Mouse (Mus musculus): Measurements from ENCODE around the gene Pea15a. TPM values are rescaled to one million over a fixed set of nuclear protein-coding genes. Genes with fewer than 3 reads are reported as not detected.
A peak's percentile ranks its signal among the peaks of the same experiment; 100 is the strongest.

Gene Pea15a
- polyA plus RNA-seq, 1 experiment from 2014 or later, result 545 TPM

DNA sequence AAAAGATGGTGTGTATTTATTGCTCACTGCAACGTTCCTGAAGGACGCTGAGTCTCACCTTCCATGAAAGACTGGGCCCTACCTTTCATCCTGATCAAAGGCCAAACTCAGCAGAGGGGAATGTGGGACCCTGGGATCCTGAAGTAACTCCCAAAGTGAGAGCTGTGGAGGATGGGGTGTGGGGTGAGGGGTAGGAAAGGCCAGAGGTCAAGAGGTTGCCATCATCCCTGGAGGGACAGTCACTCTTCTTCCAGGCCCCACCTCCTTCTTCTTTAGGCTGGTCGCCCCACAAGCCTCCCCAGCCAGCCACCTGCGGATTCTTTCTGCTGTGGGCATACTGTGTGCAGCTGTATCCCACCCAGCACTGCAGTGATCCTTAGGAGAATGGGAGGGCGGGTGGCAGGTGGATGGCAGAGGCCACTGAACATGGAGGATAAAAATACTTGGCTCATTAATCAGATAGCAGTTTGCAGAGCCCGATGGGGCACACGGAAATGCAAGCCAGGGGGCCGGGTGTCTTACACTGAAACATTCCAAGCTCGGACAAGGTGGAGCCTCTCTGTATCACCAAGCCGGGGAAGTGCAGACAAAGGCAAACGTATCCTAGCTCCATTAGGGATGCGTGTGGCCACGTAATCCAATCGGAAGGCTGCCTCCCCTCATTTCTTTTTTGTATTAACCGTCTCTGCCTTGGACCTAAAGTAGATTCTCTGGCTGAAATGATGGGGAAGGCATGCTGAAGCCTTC is 11.7 kb upstream of the Pea15a start:
- Histone ChIP-seq H3K36me3 (ENCODE audit: inconsistent target) (no peaks in the 10 kb centered on the region), H3K79me2 (ENCODE audit: inconsistent target) (no peaks in the 10 kb centered on the region), H3K27ac (no peak overlapping the region), H3K4me3 (ENCODE audit: inconsistent target) (no peak overlapping the region)
- WGBS (ENCODE audit: missing documents), result 94% methylated on average over 15 of the region's 15 CpGs

DNA sequence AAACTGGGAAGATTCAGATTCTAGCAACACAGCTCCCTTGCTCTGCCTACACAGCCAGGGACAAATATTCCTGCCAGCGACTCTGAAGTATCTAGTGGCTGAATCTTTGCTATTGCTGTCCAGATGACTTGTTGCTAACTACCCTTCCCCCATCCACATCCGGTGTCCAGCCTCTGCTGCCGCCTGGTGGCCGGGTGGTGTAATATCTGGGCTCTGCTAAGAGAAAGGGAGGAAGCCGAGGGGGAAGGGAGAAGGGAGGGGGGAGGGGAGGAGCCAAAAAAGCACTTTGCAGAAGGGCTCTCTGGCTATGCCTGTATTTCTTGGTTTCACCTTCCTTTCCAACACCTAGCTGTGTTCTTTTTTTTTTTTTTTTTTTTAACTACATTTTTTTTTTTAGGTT is 10.5 kb upstream of the Pea15a start:
- Histone ChIP-seq H3K36me3 (ENCODE audit: inconsistent target) (no peaks in the 10 kb centered on the region), H3K79me2 (ENCODE audit: inconsistent target) (no peaks in the 10 kb centered on the region), H3K4me3 (ENCODE audit: inconsistent target) (no peak overlapping the region), H3K27ac (peak overlapping the region; percentile 55)
- WGBS (ENCODE audit: missing documents), result 0% methylated on average over 3 of the region's 5 CpGs

DNA sequence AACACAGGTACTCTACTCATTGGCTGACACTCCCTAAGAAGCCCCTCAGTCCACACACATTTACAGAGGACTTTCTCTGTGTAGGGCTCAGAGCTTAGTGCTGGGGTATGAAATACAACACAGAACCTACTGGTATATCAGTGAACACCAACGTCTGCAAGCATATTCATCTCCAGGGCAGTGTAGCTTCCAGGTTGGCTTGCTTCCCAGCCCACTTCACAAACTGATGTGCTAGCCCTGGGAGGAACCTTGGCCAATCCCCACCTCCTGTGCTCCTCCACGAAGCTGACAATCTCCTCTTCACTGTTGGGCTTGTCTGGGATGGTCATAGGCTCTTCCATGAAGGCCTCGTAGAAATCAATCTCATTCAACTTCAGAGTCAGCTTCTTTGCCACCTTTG is 8.1 kb upstream of the Pea15a start:
- 30% methylated on average over 3 of the region's 3 CpGs for WGBS (ENCODE audit: missing documents)
- no peaks in the 10 kb centered on the region for H3K36me3 ChIP-seq (ENCODE audit: inconsistent target)
- no peaks in the 10 kb centered on the region for H3K79me2 ChIP-seq (ENCODE audit: inconsistent target)
- no peak overlapping the region for H3K27ac ChIP-seq
- H3K4me3 ChIP-seq (ENCODE audit: inconsistent target), result no peak overlapping the region

DNA sequence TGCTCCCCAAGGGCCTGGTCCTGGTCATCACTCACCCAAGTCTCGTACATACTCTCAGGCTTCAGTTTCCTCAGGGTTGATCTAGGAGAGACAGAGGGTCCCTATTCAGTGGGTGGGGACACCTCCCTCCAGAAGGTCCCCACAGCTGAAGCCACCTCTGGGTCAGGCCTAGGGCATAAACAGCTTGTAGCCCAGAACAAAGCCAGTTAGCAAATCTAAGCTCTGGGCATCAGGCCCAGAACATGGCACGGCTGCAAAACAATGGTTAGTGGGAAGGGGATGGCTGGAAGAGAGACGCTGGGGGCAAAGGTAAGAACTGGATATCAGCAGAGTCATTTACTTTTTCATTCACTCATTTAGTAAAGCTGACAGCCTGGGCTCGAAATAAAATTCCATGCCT is 7.2 kb upstream of the Pea15a start:
- WGBS (ENCODE audit: missing documents), result 88% methylated on average over 4 of the region's 4 CpGs
- H3K4me3 ChIP-seq (ENCODE audit: inconsistent target), result no peak overlapping the region

DNA sequence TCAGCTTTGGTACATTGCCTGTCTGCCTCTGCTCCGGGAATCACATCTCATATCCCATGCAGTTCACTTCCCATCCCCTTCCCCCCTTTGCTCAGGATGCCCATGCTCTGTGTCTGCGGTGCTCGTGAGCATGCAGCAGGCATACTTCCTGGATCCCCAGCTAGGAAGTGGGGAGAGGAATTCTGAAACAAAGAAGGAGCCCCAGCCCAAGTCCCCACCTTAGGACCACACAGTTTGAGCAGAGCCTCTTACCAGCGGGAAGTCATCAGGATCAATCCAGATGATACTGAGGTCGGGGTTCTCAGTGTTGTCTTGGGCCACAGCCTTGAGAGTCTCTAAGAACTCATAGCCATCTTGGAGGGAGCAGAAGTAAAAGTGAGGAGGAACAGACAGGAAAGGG is 6.2 kb upstream of the Pea15a start:
- no peaks in the 10 kb centered on the region for H3K36me3 ChIP-seq (ENCODE audit: inconsistent target)
- no peak overlapping the region for H3K4me3 ChIP-seq (ENCODE audit: inconsistent target)
- no peaks in the 10 kb centered on the region for H3K79me2 ChIP-seq (ENCODE audit: inconsistent target)
- 87% methylated on average over 5 of the region's 5 CpGs for WGBS (ENCODE audit: missing documents)
- H3K27ac ChIP-seq, result no peak overlapping the region

More for the DNA sequence above, 7.2 kb upstream of the Pea15a start:
- no peak overlapping the region for H3K27ac ChIP-seq
- no peaks in the 10 kb centered on the region for H3K79me2 ChIP-seq (ENCODE audit: inconsistent target)
- no peaks in the 10 kb centered on the region for H3K36me3 ChIP-seq (ENCODE audit: inconsistent target)

DNA sequence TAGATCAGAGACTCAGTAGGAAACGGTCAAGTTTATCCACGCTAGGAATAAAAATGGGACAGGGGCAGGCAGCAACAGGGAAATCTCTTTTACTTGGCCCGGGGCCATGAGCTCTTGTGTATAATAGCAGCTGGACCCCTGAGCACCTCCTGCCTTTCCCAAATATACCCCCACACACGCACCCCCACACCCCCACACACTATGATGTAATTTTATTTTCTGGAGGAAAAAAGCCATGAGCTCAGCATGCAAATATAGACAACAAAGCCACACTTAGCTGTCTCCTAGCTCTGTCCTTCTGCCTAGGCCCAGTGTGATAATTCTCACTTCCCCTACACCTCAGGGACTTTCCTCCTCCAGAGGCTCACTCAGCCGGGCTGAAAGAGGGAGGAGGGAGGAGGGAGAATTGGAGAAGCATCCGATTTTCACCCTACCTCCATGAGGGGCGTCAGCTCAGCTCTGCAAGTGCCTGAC is 544 bp upstream of the Pea15a start:
- Histone ChIP-seq H3K4me3 (ENCODE audit: inconsistent target) (peak overlapping the region; percentile 89; the same call in 1 of the 2 replicates), H3K27ac (peak overlapping the region; percentile 92)

DNA sequence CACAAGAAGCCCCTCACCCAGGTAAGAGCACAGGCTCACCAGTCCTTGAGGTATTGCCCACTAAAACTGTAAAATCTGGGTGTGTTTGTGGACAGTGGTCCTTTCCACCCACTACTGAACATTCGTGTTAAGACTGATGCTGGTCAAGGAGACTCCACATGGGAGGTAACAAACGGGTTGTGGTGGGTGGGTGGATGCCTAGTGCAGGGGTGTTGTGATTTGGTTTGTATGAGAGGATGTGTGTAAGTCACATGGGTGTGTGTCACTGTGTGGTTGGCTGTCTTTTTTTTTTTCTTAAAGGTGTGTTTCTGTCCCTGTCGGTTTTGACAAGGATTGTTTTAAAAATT is 890 bp downstream of the Pea15a start:
- Histone ChIP-seq H3K79me2 (ENCODE audit: inconsistent target) (peaks cover 57% of the 10 kb centered on the region), H3K27ac (peak overlapping the region; percentile 92), H3K36me3 (ENCODE audit: inconsistent target) (peaks cover 23% of the 10 kb centered on the region), H3K4me3 (ENCODE audit: inconsistent target) (peak overlapping the region; percentile 89)
- WGBS (ENCODE audit: missing documents), result 8% methylated on average over 1 of the region's 3 CpGs

More for the DNA sequence above, 544 bp upstream of the Pea15a start:
- Histone ChIP-seq H3K79me2 (ENCODE audit: inconsistent target) (peaks cover 43% of the 10 kb centered on the region), H3K36me3 (ENCODE audit: inconsistent target) (peaks cover 8% of the 10 kb centered on the region; the same call in 1 of the 2 replicates)
- WGBS (ENCODE audit: missing documents), result 37% methylated on average over 6 of the region's 7 CpGs

DNA sequence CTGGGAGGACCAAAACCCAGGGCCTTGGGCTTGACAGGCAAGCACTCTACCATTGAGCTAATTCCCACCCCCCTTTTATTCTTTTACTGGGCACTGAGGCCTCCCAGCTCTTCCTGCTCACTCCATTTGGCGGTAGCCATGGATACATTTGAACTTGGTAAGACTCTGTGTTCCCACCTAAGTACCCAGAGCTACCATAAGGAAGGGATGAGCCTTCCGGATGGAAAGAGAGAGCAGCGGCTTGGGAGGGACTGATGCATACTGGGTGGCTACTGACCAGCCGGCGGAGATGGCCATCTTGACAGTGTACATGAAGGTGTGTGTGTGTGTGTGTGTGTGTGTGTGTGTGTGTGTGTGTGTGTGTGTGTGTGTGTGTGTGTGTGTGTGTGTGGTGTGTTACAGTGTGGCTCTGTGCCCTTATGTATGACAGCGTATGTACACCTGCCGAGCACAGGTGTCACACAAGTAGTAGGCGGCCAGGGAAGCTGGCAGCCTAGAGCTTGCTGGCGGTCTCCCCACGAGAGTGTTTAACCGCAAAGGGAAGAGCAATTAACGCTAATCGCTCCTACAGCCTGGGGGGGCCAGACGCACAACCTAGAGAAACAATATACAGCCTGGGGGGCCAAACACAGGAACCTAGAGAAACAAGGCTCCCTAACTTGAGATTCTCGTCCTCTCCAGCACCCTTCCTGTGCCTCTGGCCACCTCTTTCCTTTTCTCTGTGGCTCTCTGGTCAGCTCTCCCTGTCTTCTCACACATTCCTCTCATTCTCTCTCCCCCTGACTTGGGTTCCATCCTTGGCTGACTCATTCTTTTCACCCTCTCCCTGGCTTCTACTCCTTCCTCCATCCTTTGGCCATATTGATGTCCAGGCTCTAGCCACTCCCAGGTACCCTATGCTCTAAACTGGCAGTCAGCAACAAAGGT is 1.5 kb downstream of the Pea15a start:
- peak overlapping the region; percentile 89 for H3K4me3 ChIP-seq (ENCODE audit: inconsistent target)
- H3K36me3 ChIP-seq (ENCODE audit: inconsistent target), result peaks cover 28% of the 10 kb centered on the region
- H3K79me2 ChIP-seq (ENCODE audit: inconsistent target), result peaks cover 64% of the 10 kb centered on the region
- 82% methylated on average over 12 of the region's 15 CpGs for WGBS (ENCODE audit: missing documents)
- H3K27ac ChIP-seq, result peak overlapping the region; percentile 92

DNA sequence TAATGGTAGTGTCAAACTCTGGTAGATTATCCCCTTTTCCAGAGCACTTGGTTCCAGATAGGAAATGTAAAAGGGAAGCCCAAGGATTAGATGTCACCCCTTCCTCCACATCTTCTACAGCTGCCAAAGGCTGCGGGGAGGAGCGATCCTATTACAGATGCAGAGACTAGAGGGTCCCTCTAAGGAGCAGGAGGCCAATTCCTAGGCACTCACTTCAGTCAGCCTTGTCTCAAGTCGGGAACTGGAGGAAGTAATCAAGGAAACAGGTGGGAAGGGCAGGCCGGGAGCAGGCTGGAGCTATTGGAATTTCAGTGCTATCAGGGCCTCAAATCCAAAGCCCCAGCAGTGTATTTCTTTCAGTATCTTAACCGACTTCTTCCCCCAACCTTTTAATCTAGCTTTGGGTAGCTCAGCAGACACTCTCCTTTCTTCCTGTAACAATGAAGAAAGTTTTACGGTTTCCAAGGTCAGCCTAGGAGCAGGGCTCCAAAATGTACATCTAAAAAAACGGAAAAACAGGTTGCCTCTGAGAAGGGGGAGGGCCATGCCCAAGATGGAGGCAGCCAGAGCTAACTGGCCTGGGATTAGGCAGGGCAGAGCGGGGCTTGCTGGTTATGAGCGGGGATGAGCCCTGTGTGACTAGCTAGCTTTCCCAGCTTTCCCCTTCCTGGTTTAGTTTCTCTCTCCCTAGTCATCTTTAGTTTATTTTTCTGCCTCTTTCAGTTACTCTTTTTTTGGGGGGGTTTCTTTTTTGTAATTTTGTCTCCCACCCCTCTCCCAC is 2.4 kb downstream of the Pea15a start:
- H3K36me3 ChIP-seq (ENCODE audit: inconsistent target), result peaks cover 36% of the 10 kb centered on the region
- H3K27ac ChIP-seq, result no peak overlapping the region
- 79% methylated on average over 9 of the region's 9 CpGs for WGBS (ENCODE audit: missing documents)

DNA sequence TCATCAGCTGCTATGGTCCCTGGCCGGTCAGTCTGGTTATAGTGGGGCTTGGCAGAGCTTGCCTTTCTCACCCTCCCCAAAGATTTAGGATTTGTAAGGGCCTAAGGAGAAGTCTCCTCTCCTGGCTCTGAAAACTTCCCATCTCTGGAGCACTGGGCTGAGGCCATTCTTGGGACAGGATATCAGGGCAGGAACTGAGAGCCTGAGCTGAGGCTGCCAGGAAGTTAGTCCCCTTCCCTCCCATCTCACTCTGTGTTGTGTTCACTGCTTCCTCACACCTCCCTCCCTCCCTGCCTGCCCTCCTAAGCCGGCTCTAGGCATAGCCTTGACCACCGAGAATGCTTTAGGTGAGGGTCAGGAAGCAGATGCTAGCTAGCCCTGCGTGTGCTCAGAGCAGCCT is 3.0 kb downstream of the Pea15a start:
- peaks cover 65% of the 10 kb centered on the region for H3K79me2 ChIP-seq (ENCODE audit: inconsistent target)
- H3K27ac ChIP-seq, result no peak overlapping the region
- peaks cover 41% of the 10 kb centered on the region for H3K36me3 ChIP-seq (ENCODE audit: inconsistent target)
- no peak overlapping the region for H3K4me3 ChIP-seq (ENCODE audit: inconsistent target)
- 23% methylated on average over 4 of the region's 4 CpGs for WGBS (ENCODE audit: missing documents)

More for the DNA sequence above, 2.4 kb downstream of the Pea15a start:
- Histone ChIP-seq H3K79me2 (ENCODE audit: inconsistent target) (peaks cover 65% of the 10 kb centered on the region), H3K4me3 (ENCODE audit: inconsistent target) (no peak overlapping the region)

DNA sequence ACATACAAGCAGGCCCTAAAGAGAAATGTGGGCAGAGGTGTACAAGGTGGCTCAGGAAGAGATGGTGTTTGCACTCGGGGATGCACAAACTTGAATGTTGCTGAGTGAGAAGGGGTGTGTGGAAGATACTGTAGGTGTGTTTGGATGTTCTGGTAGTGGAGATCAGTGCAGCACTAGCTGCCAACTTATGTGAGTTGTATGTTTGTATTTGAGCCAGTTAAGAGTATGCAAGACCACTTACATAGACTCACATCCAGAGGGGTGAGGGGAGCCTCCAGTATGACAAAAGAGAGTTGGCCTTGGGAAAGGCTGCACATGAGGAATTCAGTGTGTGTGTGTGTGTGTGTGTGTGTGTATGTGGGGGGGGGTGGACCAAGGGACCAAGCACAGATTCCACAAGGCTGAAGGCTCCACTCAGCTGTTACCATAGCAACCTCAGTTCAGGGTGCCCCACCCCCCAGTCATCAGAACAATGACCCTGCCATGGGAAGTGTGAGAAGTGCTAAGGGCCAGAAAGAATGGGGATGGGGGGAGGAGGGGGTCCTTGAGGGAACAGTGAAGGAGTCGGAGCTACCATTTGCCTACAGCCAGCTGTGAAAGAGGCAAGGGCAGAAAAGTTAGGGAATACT is 3.6 kb downstream of the Pea15a start:
- Histone ChIP-seq H3K79me2 (ENCODE audit: inconsistent target) (peaks cover 65% of the 10 kb centered on the region), H3K36me3 (ENCODE audit: inconsistent target) (peaks cover 47% of the 10 kb centered on the region), H3K4me3 (ENCODE audit: inconsistent target) (no peak overlapping the region), H3K27ac (no peak overlapping the region)
- 66% methylated on average over 2 of the region's 2 CpGs for WGBS (ENCODE audit: missing documents)

DNA sequence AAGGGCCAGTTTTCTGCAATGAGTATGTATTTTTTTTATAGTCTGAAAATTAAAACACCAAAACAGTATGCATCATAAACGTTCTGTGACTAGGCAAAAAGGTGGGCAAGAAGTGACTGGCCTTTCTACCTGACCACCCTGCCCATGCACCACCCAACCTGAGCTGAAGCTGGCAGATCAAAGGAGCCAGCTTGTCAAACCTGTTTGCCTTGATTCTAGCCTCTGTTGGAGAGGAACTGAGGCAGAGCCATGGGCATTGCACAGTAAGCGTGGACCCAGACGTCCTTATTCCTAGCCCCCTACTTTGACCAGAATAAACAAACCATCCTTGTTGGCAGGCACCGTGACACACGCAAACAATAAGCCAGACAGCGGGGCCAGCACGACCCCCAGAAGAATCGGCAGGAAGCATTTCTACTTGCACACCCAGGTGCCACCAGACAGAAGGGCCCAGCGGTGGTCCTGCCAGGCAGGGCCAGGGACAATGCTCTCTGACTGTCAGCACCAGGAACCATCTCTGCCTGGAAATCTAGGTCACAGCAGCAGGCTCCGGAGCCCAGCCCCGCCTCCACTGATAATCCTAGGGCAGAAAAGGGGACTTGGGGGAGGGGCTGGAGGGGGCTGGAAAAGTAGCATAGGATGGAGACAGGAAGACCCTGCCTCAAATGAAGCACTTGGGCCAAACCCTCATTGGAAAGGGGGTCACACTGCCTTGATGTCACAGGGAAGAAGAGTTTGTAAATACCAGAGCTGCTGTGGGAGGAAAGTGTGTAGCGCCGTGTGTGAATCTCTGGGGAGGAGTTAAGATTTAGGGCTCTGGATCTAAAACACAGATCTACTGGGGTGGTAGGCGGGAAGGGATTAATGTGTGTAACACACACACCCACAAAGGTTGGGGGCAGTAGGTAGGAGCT is 4.4 kb downstream of the Pea15a start:
- Histone ChIP-seq H3K36me3 (ENCODE audit: inconsistent target) (peaks cover 55% of the 10 kb centered on the region), H3K27ac (no peak overlapping the region), H3K79me2 (ENCODE audit: inconsistent target) (peaks cover 65% of the 10 kb centered on the region), H3K4me3 (ENCODE audit: inconsistent target) (no peak overlapping the region)
- 91% methylated on average over 14 of the region's 14 CpGs for WGBS (ENCODE audit: missing documents)

DNA sequence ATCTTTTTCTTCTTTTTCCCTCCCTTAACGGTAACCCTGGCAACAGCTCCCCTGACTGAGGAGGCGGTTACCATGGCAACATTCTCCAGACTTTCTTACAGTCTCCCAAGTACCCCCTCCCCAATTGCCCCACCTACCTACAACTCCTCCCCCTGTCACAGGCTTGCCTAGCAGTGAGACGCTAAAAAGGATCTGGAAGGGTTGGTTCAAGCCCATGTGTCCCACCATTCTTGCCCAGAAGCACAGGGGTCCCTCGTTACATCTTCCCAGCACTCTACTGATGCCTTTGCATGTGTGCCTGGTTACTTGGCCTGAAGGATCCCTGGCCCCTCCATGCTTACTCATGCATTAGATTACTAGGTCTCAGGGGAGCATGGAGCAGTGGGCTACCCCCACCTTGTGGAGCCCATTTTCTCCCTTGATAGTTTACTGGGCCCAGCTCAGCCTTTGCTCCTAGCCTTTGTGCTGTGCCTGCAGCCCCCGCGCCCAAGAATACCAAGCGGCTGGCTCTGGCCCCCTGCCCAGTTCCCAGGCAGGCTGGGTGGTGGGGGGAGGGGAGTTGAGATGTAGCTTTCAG is 5.6 kb downstream of the Pea15a start:
- no peak overlapping the region for H3K27ac ChIP-seq
- 100% methylated on average over 6 of the region's 7 CpGs for WGBS (ENCODE audit: missing documents)
- H3K4me3 ChIP-seq (ENCODE audit: inconsistent target), result no peak overlapping the region
- peaks cover 60% of the 10 kb centered on the region for H3K79me2 ChIP-seq (ENCODE audit: inconsistent target)
- H3K36me3 ChIP-seq (ENCODE audit: inconsistent target), result peaks cover 67% of the 10 kb centered on the region

Data from macrophage (primary cell).